Mouse (Mus musculus): Measurements from ENCODE around the gene Furin. TPM values are rescaled to one million over a fixed set of nuclear protein-coding genes. Genes with fewer than 3 reads are reported as not detected.

Furin gene
- polyA plus RNA-seq, 1 experiment from 2014 or later = 5.7 TPM

- WGBS = 78% methylated on average over 3 of the region's 3 CpGs
- no peak overlapping the region for H3K27ac ChIP-seq
- no peaks in the 10 kb centered on the region for H3K27me3 ChIP-seq (replicated peaks)
- no peak overlapping the region for H3K4me2 ChIP-seq
- no peak for ATAC-seq (replicated peaks)
- H3K36me3 ChIP-seq (replicated peaks) = no peaks in the 10 kb centered on the region
- no peak overlapping the region for H3K9ac ChIP-seq
- no peak overlapping the region for H3K4me3 ChIP-seq
- no peaks in the 10 kb centered on the region for H3K9me3 ChIP-seq
- H3K4me1 ChIP-seq = peaks cover 6% of the 10 kb centered on the region; the same call in 1 of the 2 replicates
These were observed 37.9 kb upstream of the Furin start for GRCm38 (mm10) chr7:80443124-80443523.

- no peak overlapping the region for H3K4me2 ChIP-seq
- 58% methylated on average over 11 of the region's 11 CpGs for WGBS
These were observed 37.0 kb upstream of the Furin start for GRCm38 (mm10) chr7:80441986-80442904.

GRCm38 (mm10) chr7:80440685-80441084 is 35.4 kb upstream of the Furin start:
- Histone ChIP-seq H3K36me3 (replicated peaks) (no peaks in the 10 kb centered on the region), H3K9ac (no peak overlapping the region), H3K9me3 (no peaks in the 10 kb centered on the region), H3K27me3 (replicated peaks) (no peaks in the 10 kb centered on the region), H3K4me2 (no peak overlapping the region), H3K4me1 (peaks cover 6% of the 10 kb centered on the region; the same call in 1 of the 2 replicates), H3K4me3 (no peak overlapping the region), H3K27ac (no peak overlapping the region)
- no peak for ATAC-seq (replicated peaks)
- WGBS = 71% methylated on average over 4 of the region's 4 CpGs

More at GRCm38 (mm10) chr7:80441986-80442904, 37.0 kb upstream of the Furin start:
- Histone ChIP-seq H3K9ac (no peak overlapping the region), H3K4me3 (no peak overlapping the region), H3K27ac (no peak overlapping the region), H3K36me3 (replicated peaks) (no peaks in the 10 kb centered on the region), H3K9me3 (no peaks in the 10 kb centered on the region), H3K4me1 (peaks cover 6% of the 10 kb centered on the region; the same call in 1 of the 2 replicates), H3K27me3 (replicated peaks) (no peaks in the 10 kb centered on the region)
- ATAC-seq (replicated peaks) = no peak

- H3K27ac ChIP-seq = no peak overlapping the region
- no peak overlapping the region for H3K9ac ChIP-seq
- WGBS = 84% methylated on average over 10 of the region's 10 CpGs
- no peaks in the 10 kb centered on the region for H3K9me3 ChIP-seq
- no peak overlapping the region for H3K4me3 ChIP-seq
- no peaks in the 10 kb centered on the region for H3K27me3 ChIP-seq (replicated peaks)
- ATAC-seq (replicated peaks) = no peak
- no peak overlapping the region for H3K4me2 ChIP-seq
- peaks cover 6% of the 10 kb centered on the region; the same call in 1 of the 2 replicates for H3K4me1 ChIP-seq
- no peaks in the 10 kb centered on the region for H3K36me3 ChIP-seq (replicated peaks)
These were observed 34.7 kb upstream of the Furin start for GRCm38 (mm10) chr7:80439789-80440488.

GRCm38 (mm10) chr7:80439032-80439760 is 34.0 kb upstream of the Furin start:
- Histone ChIP-seq H3K36me3 (replicated peaks) (no peaks in the 10 kb centered on the region), H3K4me3 (no peak overlapping the region), H3K27ac (no peak overlapping the region), H3K9me3 (no peaks in the 10 kb centered on the region), H3K4me1 (peaks cover 6% of the 10 kb centered on the region; the same call in 1 of the 2 replicates), H3K9ac (no peak overlapping the region), H3K27me3 (replicated peaks) (no peaks in the 10 kb centered on the region), H3K4me2 (no peak overlapping the region)
- 29% methylated on average over 13 of the region's 15 CpGs for WGBS
- no peak for ATAC-seq (replicated peaks)

- no peaks in the 10 kb centered on the region for H3K9me3 ChIP-seq
- WGBS = 87% methylated on average over 7 of the region's 7 CpGs
These were observed 31.3 kb upstream of the Furin start for GRCm38 (mm10) chr7:80436571-80436970.

GRCm38 (mm10) chr7:80435594-80435993 is 30.4 kb upstream of the Furin start:
- WGBS = 89% methylated on average over 3 of the region's 3 CpGs
- ATAC-seq (replicated peaks) = no peak
- Histone ChIP-seq H3K4me2 (no peak overlapping the region), H3K9me3 (no peaks in the 10 kb centered on the region), H3K4me1 (peaks cover 6% of the 10 kb centered on the region; the same call in 1 of the 2 replicates), H3K4me3 (no peak overlapping the region), H3K27ac (no peak overlapping the region), H3K27me3 (replicated peaks) (no peaks in the 10 kb centered on the region), H3K36me3 (replicated peaks) (no peaks in the 10 kb centered on the region), H3K9ac (no peak overlapping the region)

More at GRCm38 (mm10) chr7:80436571-80436970, 31.3 kb upstream of the Furin start:
- no peaks in the 10 kb centered on the region for H3K27me3 ChIP-seq (replicated peaks)
- H3K4me3 ChIP-seq = no peak overlapping the region
- no peak overlapping the region for H3K9ac ChIP-seq
- H3K27ac ChIP-seq = no peak overlapping the region
- H3K36me3 ChIP-seq (replicated peaks) = no peaks in the 10 kb centered on the region
- no peak for ATAC-seq (replicated peaks)
- no peak overlapping the region for H3K4me2 ChIP-seq
- H3K4me1 ChIP-seq = peaks cover 6% of the 10 kb centered on the region; the same call in 1 of the 2 replicates

GRCm38 (mm10) chr7:80429661-80430060 is 24.4 kb upstream of the Furin start:
- ATAC-seq (replicated peaks) = no peak
- 93% methylated on average over 12 of the region's 12 CpGs for WGBS
- no peak overlapping the region for H3K4me2 ChIP-seq

GRCm38 (mm10) chr7:80427730-80428129 is 22.5 kb upstream of the Furin start:
- Histone ChIP-seq H3K27ac (no peak overlapping the region), H3K4me1 (peaks cover 4% of the 10 kb centered on the region; the same call in 1 of the 2 replicates), H3K4me2 (no peak overlapping the region), H3K4me3 (no peak overlapping the region), H3K9me3 (no peaks in the 10 kb centered on the region), H3K36me3 (replicated peaks) (no peaks in the 10 kb centered on the region), H3K9ac (no peak overlapping the region), H3K27me3 (replicated peaks) (no peaks in the 10 kb centered on the region)
- ATAC-seq (replicated peaks) = no peak
- 82% methylated on average over 5 of the region's 5 CpGs for WGBS

More at GRCm38 (mm10) chr7:80429661-80430060, 24.4 kb upstream of the Furin start:
- Histone ChIP-seq H3K27me3 (replicated peaks) (no peaks in the 10 kb centered on the region), H3K9me3 (no peaks in the 10 kb centered on the region), H3K36me3 (replicated peaks) (no peaks in the 10 kb centered on the region), H3K27ac (no peak overlapping the region), H3K9ac (no peak overlapping the region), H3K4me3 (no peak overlapping the region), H3K4me1 (no peaks in the 10 kb centered on the region)

- Histone ChIP-seq H3K4me2 (no peak overlapping the region), H3K9ac (no peak overlapping the region), H3K36me3 (replicated peaks) (no peaks in the 10 kb centered on the region), H3K4me3 (no peak overlapping the region), H3K9me3 (no peaks in the 10 kb centered on the region), H3K27me3 (replicated peaks) (no peaks in the 10 kb centered on the region), H3K4me1 (peaks cover 4% of the 10 kb centered on the region; the same call in 1 of the 2 replicates), H3K27ac (no peak overlapping the region)
- no peak for ATAC-seq (replicated peaks)
- WGBS = 77% methylated on average over 7 of the region's 7 CpGs
These were observed 21.1 kb upstream of the Furin start for GRCm38 (mm10) chr7:80426363-80426762.

GRCm38 (mm10) chr7:80424722-80425121 is 19.5 kb upstream of the Furin start:
- Histone ChIP-seq H3K9me3 (no peaks in the 10 kb centered on the region), H3K4me1 (peaks cover 4% of the 10 kb centered on the region; the same call in 1 of the 2 replicates), H3K4me3 (no peak overlapping the region), H3K9ac (no peak overlapping the region), H3K4me2 (no peak overlapping the region), H3K27me3 (replicated peaks) (no peaks in the 10 kb centered on the region), H3K27ac (no peak overlapping the region), H3K36me3 (replicated peaks) (no peaks in the 10 kb centered on the region)
- no peak for ATAC-seq (replicated peaks)
- WGBS = 79% methylated on average over 6 of the region's 6 CpGs

Data from midbrain, embryonic 15.5 days (tissue).